Mouse (Mus musculus): Measurements from ENCODE around the gene Hist2h2be. TPM values are rescaled to one million over a fixed set of nuclear protein-coding genes. Genes with fewer than 3 reads are reported as not detected.
A peak's percentile ranks its signal among the peaks of the same experiment; 100 is the strongest.
"Not testable (repeated sequence)": the region's sequence is repeated elsewhere in the genome, so short reads cannot be mapped to it uniquely, and the experiment has no call there.

The Hist2h2be gene
- polyA plus RNA-seq, 1 experiment from 2014 or later: 11.1 TPM

GRCm38 (mm10) chr3:96198181-96198580 is 22.7 kb upstream of the Hist2h2be start:
- H3K9me3 ChIP-seq (ENCODE audit: low read length): peaks cover 4% of the 10 kb centered on the region; the same call in 1 of the 2 replicates
- H3K4me2 ChIP-seq (replicated peaks; ENCODE audit: low read depth, low read length): peak overlapping the region; percentile 95
- H3K4me3 ChIP-seq (ENCODE audit: low read length): peak overlapping the region; percentile 83
- WGBS: 2% methylated on average over 6 of the region's 6 CpGs
- no peaks in the 10 kb centered on the region for H3K27me3 ChIP-seq (ENCODE audit: insufficient read depth, low read length)
- H3K36me3 ChIP-seq (ENCODE audit: insufficient read depth, low read length): peaks cover 4% of the 10 kb centered on the region; the same call in 1 of the 2 replicates
- peak overlapping the region; percentile 91 for H3K9ac ChIP-seq (replicated peaks; ENCODE audit: low read length)
- H3K4me1 ChIP-seq (ENCODE audit: insufficient read depth, low read length): peaks cover 12% of the 10 kb centered on the region
- peak; percentile 50 for ATAC-seq (ENCODE audit: low FRiP score, low TSS enrichment)
- H3K27ac ChIP-seq (ENCODE audit: low read length): no peak overlapping the region

GRCm38 (mm10) chr3:96198601-96199251 is 22.2 kb upstream of the Hist2h2be start:
- Histone ChIP-seq H3K4me1 (ENCODE audit: insufficient read depth, low read length) (peaks cover 12% of the 10 kb centered on the region), H3K4me2 (replicated peaks; ENCODE audit: low read depth, low read length) (peak overlapping the region; percentile 95)
- H3K27ac ChIP-seq (ENCODE audit: low read length); ATAC-seq (ENCODE audit: low FRiP score, low TSS enrichment); H3K9ac ChIP-seq (replicated peaks; ENCODE audit: low read length); H3K27me3 ChIP-seq (ENCODE audit: insufficient read depth, low read length); H3K36me3 ChIP-seq (ENCODE audit: insufficient read depth, low read length); H3K9me3 ChIP-seq (ENCODE audit: low read length); H3K4me3 ChIP-seq (ENCODE audit: low read length): not testable (repeated sequence)
- 34% methylated on average over 6 of the region's 8 CpGs for WGBS

GRCm38 (mm10) chr3:96199731-96200130 is 21.2 kb upstream of the Hist2h2be start:
- Histone ChIP-seq H3K4me2 (replicated peaks; ENCODE audit: low read depth, low read length) (no peak overlapping the region), H3K27ac (ENCODE audit: low read length) (no peak overlapping the region), H3K36me3 (ENCODE audit: insufficient read depth, low read length) (peaks cover 4% of the 10 kb centered on the region; the same call in 1 of the 2 replicates), H3K27me3 (ENCODE audit: insufficient read depth, low read length) (no peaks in the 10 kb centered on the region), H3K9me3 (ENCODE audit: low read length) (peaks cover 4% of the 10 kb centered on the region; the same call in 1 of the 2 replicates), H3K9ac (replicated peaks; ENCODE audit: low read length) (no peak overlapping the region), H3K4me1 (ENCODE audit: insufficient read depth, low read length) (peaks cover 12% of the 10 kb centered on the region), H3K4me3 (ENCODE audit: low read length) (no peak overlapping the region)
- no peak for ATAC-seq (ENCODE audit: low FRiP score, low TSS enrichment)
- whole genome bisulfite sequencing: 45% methylated on average over 2 of the region's 2 CpGs

- no peak overlapping the region for H3K27ac ChIP-seq (ENCODE audit: low read length)
- H3K9ac ChIP-seq (replicated peaks; ENCODE audit: low read length): no peak overlapping the region
- no peaks in the 10 kb centered on the region for H3K36me3 ChIP-seq (ENCODE audit: insufficient read depth, low read length)
- 0 out of 2 replicates have a peak, but pooled peaks cover 5% of the 10 kb centered on the region for H3K27me3 ChIP-seq (ENCODE audit: insufficient read depth, low read length)
- no peak overlapping the region for H3K4me2 ChIP-seq (replicated peaks; ENCODE audit: low read depth, low read length)
- H3K4me3 ChIP-seq (ENCODE audit: low read length): no peak overlapping the region
- ATAC-seq (ENCODE audit: low FRiP score, low TSS enrichment): no peak
- H3K9me3 ChIP-seq (ENCODE audit: low read length): no peaks in the 10 kb centered on the region
- peaks cover 3% of the 10 kb centered on the region; the same call in 1 of the 2 replicates for H3K4me1 ChIP-seq (ENCODE audit: insufficient read depth, low read length)
- 79% methylated on average over 3 of the region's 3 CpGs for WGBS
Measured at GRCm38 (mm10) chr3:96207819-96208218, 13.1 kb upstream of the Hist2h2be start.

GRCm38 (mm10) chr3:96209242-96209641 is 11.7 kb upstream of the Hist2h2be start:
- no peak for ATAC-seq (ENCODE audit: low FRiP score, low TSS enrichment)
- Histone ChIP-seq H3K9me3 (ENCODE audit: low read length) (no peaks in the 10 kb centered on the region), H3K4me1 (ENCODE audit: insufficient read depth, low read length) (peaks cover 3% of the 10 kb centered on the region; the same call in 1 of the 2 replicates), H3K36me3 (ENCODE audit: insufficient read depth, low read length) (no peaks in the 10 kb centered on the region), H3K27ac (ENCODE audit: low read length) (no peak overlapping the region), H3K4me2 (replicated peaks; ENCODE audit: low read depth, low read length) (no peak overlapping the region), H3K27me3 (ENCODE audit: insufficient read depth, low read length) (0 out of 2 replicates have a peak, but pooled peaks cover 5% of the 10 kb centered on the region), H3K4me3 (ENCODE audit: low read length) (no peak overlapping the region), H3K9ac (replicated peaks; ENCODE audit: low read length) (no peak overlapping the region)
- WGBS: 27% methylated on average over 15 of the region's 15 CpGs

- WGBS: under 1% methylated on average over 12 of the region's 12 CpGs
- no peak for ATAC-seq (ENCODE audit: low FRiP score, low TSS enrichment)
- H3K4me1 ChIP-seq (ENCODE audit: insufficient read depth, low read length): peaks cover 34% of the 10 kb centered on the region
- H3K9ac ChIP-seq (replicated peaks; ENCODE audit: low read length): peak overlapping the region; percentile 89
- peak overlapping the region; percentile 77 for H3K4me2 ChIP-seq (replicated peaks; ENCODE audit: low read depth, low read length)
- 0 out of 2 replicates have a peak, but pooled peaks cover 3% of the 10 kb centered on the region for H3K27me3 ChIP-seq (ENCODE audit: insufficient read depth, low read length)
- H3K9me3 ChIP-seq (ENCODE audit: low read length): no peaks in the 10 kb centered on the region
- H3K4me3 ChIP-seq (ENCODE audit: low read length): peak overlapping the region; percentile 72
- H3K36me3 ChIP-seq (ENCODE audit: insufficient read depth, low read length): no peaks in the 10 kb centered on the region
- H3K27ac ChIP-seq (ENCODE audit: low read length): peak overlapping the region; percentile 100
Measured at GRCm38 (mm10) chr3:96219191-96219641, 1.7 kb upstream of the Hist2h2be start.

- Histone ChIP-seq H3K4me3 (ENCODE audit: low read length) (peak within 1 kb of the TSS; percentile 72), H3K4me2 (replicated peaks; ENCODE audit: low read depth, low read length) (peak within 1 kb of the TSS; percentile 77), H3K27me3 (ENCODE audit: insufficient read depth, low read length) (0 out of 2 replicates have a peak, but pooled peaks cover 1% of the 10 kb centered on the region), H3K4me1 (ENCODE audit: insufficient read depth, low read length) (peaks cover 37% of the 10 kb centered on the region), H3K36me3 (ENCODE audit: insufficient read depth, low read length) (no peaks in the 10 kb centered on the region), H3K9ac (replicated peaks; ENCODE audit: low read length) (peak within 1 kb of the TSS; percentile 89), H3K27ac (ENCODE audit: low read length) (peak within 1 kb of the TSS; percentile 100), H3K9me3 (ENCODE audit: low read length) (no peaks in the 10 kb centered on the region)
- ATAC-seq (ENCODE audit: low FRiP score, low TSS enrichment): peak; percentile 86
- WGBS: under 1% methylated on average over 36 of the region's 37 CpGs
Measured at GRCm38 (mm10) chr3:96219661-96220130, 1.2 kb upstream of the Hist2h2be start, which contains the start of the genes Bola1 and Hist2h2ab. Bola1 (minus strand) TSS chr3:96219709. Hist2h2ab (plus strand) TSS chr3:96219865.

- H3K27ac ChIP-seq (ENCODE audit: low read length): peak overlapping the region; percentile 100
- WGBS: under 1% methylated on average over 28 of the region's 47 CpGs
- peak; percentile 0; the same call in 1 of the 2 replicates for ATAC-seq (ENCODE audit: low FRiP score, low TSS enrichment)
- H3K4me1 ChIP-seq (ENCODE audit: insufficient read depth, low read length): peaks cover 41% of the 10 kb centered on the region
- not testable (repeated sequence) for H3K36me3 ChIP-seq (ENCODE audit: insufficient read depth, low read length); H3K27me3 ChIP-seq (ENCODE audit: insufficient read depth, low read length); H3K9me3 ChIP-seq (ENCODE audit: low read length)
- H3K4me2 ChIP-seq (replicated peaks; ENCODE audit: low read depth, low read length): peak overlapping the region; percentile 77
- peak overlapping the region; percentile 89 for H3K9ac ChIP-seq (replicated peaks; ENCODE audit: low read length)
- peak overlapping the region; percentile 72 for H3K4me3 ChIP-seq (ENCODE audit: low read length)
Measured at GRCm38 (mm10) chr3:96220131-96220764, 671 bp upstream of the Hist2h2be start.

GRCm38 (mm10) chr3:96221640-96222038 is 720 bp downstream of the Hist2h2be start:
- Histone ChIP-seq H3K27ac (ENCODE audit: low read length) (peak overlapping the region; percentile 100), H3K9me3 (ENCODE audit: low read length) (no peaks in the 10 kb centered on the region), H3K36me3 (ENCODE audit: insufficient read depth, low read length) (no peaks in the 10 kb centered on the region), H3K9ac (replicated peaks; ENCODE audit: low read length) (peak overlapping the region; percentile 67), H3K27me3 (ENCODE audit: insufficient read depth, low read length) (no peaks in the 10 kb centered on the region), H3K4me1 (ENCODE audit: insufficient read depth, low read length) (peaks cover 53% of the 10 kb centered on the region), H3K4me3 (ENCODE audit: low read length) (peak overlapping the region; percentile 72), H3K4me2 (replicated peaks; ENCODE audit: low read depth, low read length) (peak overlapping the region; percentile 77)
- no peak for ATAC-seq (ENCODE audit: low FRiP score, low TSS enrichment)
- 17% methylated on average over 9 of the region's 9 CpGs for WGBS
